Mouse (Mus musculus): ENCODE measurements around the gene Chpt1.
"Not testable (repeated sequence)": the region's sequence is repeated elsewhere in the genome, so short reads cannot be mapped to it uniquely, and the experiment has no call there.

The Chpt1 gene

GRCm38 (mm10) chr10:88503421-88504314 is at the start of gene Chpt1:
Gene Chpt1 (minus strand): TSS chr10:88504073.
- DNase-seq: peak; percentile 96

GRCm38 (mm10) chr10:88552738-88553137 is 48.9 kb upstream of the Chpt1 start:
- DNase-seq: no peak

- no peak for DNase-seq
Observed at GRCm38 (mm10) chr10:88550225-88550624, 46.4 kb upstream of the Chpt1 start.

- no peak for DNase-seq
Observed at GRCm38 (mm10) chr10:88547635-88548034, 43.8 kb upstream of the Chpt1 start.

- DNase-seq: no peak
Observed at GRCm38 (mm10) chr10:88530631-88531030, 26.8 kb upstream of the Chpt1 start.

- DNase-seq: no peak
Observed at GRCm38 (mm10) chr10:88524016-88524415, 20.1 kb upstream of the Chpt1 start.

- no peak for DNase-seq
Observed at GRCm38 (mm10) chr10:88523212-88523611, 19.3 kb upstream of the Chpt1 start.

GRCm38 (mm10) chr10:88522795-88523194 is 18.9 kb upstream of the Chpt1 start:
- no peak for DNase-seq

GRCm38 (mm10) chr10:88515049-88515448 is 11.2 kb upstream of the Chpt1 start:
- DNase-seq: not testable (repeated sequence)

- peak; percentile 89 for DNase-seq
Observed at GRCm38 (mm10) chr10:88514495-88514894, 10.6 kb upstream of the Chpt1 start.

GRCm38 (mm10) chr10:88513574-88514135 is 9.8 kb upstream of the Chpt1 start:
- peak; percentile 88 for DNase-seq

- peak; percentile 71 for DNase-seq
Observed at GRCm38 (mm10) chr10:88511355-88511754, 7.5 kb upstream of the Chpt1 start.

GRCm38 (mm10) chr10:88510503-88511271 is 6.8 kb upstream of the Chpt1 start:
- DNase-seq: peak; percentile 86

GRCm38 (mm10) chr10:88507691-88508143 is 3.8 kb upstream of the Chpt1 start:
- DNase-seq: peak; percentile 52

GRCm38 (mm10) chr10:88505256-88505655 is 1.4 kb upstream of the Chpt1 start:
- DNase-seq: no peak

GRCm38 (mm10) chr10:88504481-88504880 is 608 bp upstream of the Chpt1 start:
- no peak for DNase-seq

GRCm38 (mm10) chr10:88502919-88503318 is 954 bp downstream of the Chpt1 start:
- DNase-seq: no peak

- DNase-seq: peak; percentile 46
Observed at GRCm38 (mm10) chr10:88501886-88502765, 1.7 kb downstream of the Chpt1 start.

GRCm38 (mm10) chr10:88501370-88501769 is 2.5 kb downstream of the Chpt1 start:
- DNase-seq: peak; percentile 68

- DNase-seq: no peak
Observed at GRCm38 (mm10) chr10:88499993-88500392, 3.9 kb downstream of the Chpt1 start.

GRCm38 (mm10) chr10:88496864-88497564 is 6.9 kb downstream of the Chpt1 start:
- no peak for DNase-seq
